Mouse (Mus musculus) inflammation-experienced regulatory T-cells, adult 6 months (primary cell): ENCODE results near the gene Myf5. TPM values are rescaled to one million over a fixed set of nuclear protein-coding genes. Genes with fewer than 3 reads are reported as not detected.

Experiments used
- ATAC-seq: one replicate; pipeline ENCODE4 v1.8.0; 2017
- polyA plus RNA-seq, 3 experiments: library from polyadenylated mRNA; unstranded; fragments of 100-300 nt; shearing (Covaris generic); gene quantifications; one replicate each; pipeline ENCODE4 v1.2.1; 2017

The Myf5 gene
- polyA plus RNA-seq: not detected

DNA sequence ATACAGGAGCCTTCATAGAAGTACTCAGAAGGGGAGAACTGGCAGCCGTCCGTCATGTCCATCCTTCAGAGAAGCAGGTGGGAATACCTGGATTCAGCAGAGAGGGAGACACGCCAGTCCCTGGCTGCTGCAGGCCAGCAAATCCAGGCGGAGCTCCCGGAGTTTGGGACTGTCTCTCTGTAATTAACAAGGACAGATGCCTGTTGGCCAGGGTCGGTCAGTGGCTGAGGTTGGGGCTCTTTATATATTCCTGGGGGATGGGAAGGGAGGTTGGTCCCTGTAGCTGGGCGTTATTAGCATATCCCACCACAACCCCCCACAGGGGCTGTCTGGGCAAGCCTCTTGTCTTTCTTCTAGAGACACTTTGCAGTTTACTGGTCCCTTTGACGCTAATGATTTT is at the start of gene Myf5:
Gene Myf5, minus strand, starts transcription at position 265 of the 400 bp plus-strand sequence.
- ATAC-seq: no peak

DNA sequence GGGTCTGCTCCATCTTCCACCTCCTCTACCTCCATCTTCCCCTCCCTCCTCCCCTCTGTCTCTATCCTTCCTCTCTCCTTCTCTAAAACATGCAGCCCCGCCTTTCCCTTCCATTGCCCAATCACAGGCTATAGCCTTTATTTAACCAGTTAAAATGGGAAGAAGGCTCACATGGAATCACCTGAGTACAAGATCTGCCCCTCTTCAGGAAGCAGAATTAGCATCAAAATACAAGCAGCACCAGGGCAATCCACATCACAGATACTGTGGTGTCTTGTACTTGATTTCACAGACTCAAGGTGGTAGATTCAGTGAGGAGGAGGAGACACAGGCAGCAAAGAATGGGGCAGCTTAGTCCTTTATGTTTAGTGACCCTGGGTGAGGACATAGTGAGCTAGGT is 42.8 kb upstream of the Myf5 start:
- ATAC-seq: no peak

DNA sequence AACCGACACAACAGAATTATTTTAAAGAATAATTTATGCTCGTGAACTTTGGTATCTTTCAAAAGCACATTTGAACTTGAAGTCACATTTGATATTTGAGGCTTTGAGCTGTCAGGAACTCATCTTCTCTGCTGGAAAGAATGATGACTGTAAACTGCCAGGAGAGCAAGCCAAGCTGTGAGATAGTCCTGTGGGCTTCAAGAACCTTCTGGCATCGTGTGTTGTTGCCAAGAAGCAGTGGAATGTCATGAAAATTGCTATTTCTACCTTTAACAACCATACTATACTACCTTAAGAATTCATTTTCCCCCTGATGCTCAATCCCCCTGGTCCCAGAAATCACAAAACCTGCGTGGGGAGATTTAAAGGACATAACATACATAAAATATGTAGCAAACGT is 33.3 kb upstream of the Myf5 start:
- ATAC-seq: no peak

DNA sequence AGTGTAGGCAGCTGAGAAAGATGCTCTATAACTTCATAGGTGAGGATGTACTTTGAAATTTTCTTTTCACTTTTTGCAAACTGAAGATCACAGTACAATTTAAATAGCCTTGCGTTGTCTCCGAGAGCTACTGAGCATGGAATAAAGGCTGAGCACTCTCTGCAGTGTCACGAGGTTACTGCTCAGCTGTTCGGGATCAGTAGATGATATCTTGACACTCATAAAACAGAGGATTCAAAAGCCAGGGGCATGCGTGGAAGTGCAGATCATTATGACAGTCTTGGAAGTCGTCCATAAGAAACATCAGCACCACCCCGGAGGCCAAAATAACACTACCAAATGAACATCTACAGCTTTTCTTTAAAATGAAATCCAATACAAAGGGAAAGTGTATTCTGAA is 30.7 kb upstream of the Myf5 start:
- no peak for ATAC-seq

DNA sequence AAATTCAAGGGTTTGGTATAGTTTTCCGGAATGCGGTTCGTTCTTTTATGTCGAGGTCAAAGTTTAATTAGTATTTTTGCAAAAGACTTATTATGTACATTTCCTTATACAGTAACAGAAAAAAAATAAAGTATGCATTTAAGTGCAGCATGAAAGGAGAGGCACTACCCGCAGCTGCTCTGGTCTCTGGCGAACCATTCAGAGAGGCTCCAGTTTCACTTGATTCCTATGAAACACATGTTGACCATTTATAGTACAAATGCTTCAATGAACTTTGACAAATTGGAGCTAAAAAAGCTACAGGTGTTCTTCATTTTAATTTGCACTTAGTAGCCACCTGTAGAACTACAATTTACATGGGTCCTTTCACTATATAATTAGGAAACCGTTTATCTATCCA is 28.8 kb upstream of the Myf5 start:
- ATAC-seq: no peak

DNA sequence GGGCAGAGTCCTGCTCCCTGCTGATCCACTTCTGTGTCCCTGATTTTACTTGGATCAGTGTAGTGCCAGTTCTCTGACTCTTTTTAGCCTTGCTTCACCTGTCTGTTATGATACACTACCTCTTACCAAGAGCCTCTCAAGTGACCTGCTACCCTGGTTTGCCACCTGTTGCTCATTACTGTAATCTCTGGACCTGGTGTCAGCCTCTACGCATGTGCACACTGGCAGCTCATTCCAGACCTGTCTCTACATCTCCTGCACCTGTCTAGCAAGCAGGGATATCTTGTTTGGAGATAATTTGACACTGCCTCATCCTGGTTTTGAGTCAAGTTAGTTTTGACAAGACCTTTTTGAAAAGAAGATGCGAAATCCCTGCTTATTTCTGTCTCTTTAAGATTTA is 20.5 kb upstream of the Myf5 start:
- ATAC-seq: no peak

DNA sequence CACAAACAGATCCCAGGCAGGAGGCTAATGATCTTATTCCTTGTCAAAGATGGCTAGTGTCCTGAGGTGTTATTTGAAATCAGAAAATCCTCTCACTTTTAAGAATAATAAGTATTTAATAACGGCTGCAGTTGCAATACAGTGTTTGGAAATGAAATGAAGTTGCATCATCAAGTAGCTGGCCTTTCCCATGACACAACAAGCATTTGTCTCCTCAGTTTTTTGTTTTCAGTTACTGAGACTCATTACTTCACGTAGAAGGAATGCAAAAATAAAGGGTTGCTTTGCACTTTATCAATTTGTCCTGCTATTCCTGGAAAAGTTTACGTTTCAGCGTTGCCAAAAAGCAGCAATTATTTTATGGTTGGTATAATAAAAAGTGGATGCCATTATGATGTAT is 17.5 kb upstream of the Myf5 start:
- ATAC-seq: no peak

DNA sequence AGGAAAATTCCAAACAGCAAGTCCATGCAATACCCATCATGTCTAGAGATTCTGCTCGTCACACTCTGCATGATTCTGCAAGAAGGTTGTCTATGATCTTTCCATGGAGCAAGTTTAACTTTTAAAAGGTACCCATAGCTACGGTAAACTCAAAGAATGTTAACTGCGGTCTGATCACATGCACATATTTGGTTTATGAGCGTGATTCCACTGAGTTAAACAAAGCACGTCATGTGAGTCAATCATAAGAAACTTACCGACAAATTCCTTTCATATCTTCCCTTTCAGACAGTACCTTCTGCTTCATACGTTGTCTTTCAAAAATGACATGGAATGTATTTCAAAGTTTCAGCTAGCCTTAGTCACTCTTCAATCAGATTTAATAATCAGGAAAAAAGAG is 16.3 kb upstream of the Myf5 start:
- no peak for ATAC-seq

DNA sequence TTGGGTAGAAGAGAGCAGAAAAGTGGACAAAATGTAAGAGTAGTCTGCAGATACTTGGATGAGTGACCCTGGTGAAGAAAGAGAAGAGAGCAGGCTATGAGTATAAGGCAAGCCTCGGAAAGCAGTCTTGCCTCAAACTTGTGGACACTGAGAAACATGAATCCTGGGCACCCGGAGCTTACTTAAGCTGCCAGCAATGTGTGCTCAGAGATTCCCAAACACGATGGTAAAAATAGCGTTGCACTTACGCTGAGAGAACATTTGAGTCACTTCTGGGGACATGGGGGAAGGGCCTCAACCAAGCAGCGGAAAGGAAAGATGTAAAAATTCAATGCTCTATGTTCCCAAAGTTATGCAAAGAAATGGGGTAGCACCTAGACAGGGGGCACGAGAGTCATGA is 13.7 kb upstream of the Myf5 start:
- ATAC-seq: no peak

DNA sequence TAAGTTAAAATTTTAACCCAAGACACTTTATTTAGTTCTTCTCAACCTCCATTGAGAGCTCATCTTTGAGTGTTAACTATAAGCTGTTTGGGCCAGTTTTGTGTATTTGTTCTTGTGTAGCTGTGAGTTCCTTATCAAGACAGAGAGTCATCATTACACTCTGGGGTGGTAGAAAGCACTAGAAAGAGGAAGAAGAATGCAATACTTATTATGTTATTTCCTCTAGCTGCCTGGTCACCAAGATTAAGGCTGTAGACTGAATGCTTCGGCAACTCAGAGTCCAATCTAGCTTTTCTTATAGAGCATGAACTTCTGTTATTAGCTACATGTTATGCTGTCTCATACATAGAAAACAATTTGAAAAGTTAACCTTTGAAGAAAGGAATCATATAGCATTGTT is 10.5 kb upstream of the Myf5 start:
- ATAC-seq: no peak

DNA sequence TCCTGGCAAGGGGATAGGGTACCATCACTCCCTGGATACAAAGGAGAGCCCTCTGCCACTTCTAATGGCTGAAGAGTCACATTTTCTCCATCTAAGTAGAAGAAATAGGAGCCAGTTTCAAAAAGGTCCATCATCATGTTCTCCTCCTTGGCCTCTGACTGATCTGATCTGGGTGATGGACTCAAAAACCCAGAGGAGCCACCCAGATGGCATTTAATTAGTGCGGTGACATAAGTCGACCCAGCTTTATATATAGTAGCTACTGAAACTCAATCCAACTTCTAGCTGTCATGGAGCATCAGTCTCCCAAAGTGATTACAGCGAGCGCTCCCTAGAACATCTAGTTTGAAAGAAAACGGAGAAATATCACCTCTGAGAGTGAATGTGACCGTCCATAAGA is 8.6 kb upstream of the Myf5 start, which contains the start of gene Myf6:
Gene Myf6, minus strand, starts transcription at position 170 of the 400 bp plus-strand sequence.
- no peak for ATAC-seq

DNA sequence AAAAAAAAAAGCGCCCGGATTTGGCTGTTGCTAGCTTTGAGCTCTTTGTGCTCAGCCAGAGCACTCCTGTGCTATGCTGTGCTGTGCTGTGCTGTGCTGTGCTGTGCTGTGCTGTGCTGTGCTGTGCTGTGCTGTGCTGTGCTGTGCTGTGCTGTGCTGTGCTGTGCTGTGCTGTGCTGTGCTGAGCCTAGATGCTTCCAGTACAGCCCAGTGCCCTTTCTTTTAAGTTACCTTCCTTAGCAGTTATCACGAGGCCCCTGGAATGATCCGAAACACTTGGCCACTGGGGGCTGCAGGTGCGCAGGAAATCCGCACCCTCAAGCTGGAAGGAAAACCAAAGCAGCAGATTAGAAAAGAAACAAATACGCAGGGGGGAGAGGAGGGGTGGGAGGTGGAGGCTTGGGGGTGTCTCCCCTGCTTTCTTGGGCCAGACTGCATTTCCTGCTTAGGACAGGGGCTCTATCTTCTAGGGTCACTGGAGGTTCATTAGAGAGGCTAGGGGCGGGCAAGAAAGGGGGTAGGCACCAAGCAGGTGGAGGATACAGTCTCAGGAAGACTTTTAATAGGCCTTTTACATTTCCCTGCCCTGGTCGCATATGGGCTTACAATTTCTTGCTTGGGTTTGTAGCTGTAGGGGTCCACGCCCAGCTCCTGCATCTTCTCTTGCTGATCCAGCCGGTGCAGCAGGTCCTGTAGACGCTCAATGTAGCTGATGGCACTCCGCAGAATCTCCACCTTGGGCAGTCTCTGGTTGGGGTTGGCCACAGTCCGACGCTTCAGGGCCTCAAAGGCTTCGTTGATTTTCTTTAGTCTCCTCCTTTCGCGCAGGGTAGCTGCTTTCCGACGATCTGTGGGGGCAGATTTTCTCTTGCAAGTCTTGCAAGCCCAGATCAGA is 7.9 kb upstream of the Myf5 start:
- ATAC-seq: no peak

DNA sequence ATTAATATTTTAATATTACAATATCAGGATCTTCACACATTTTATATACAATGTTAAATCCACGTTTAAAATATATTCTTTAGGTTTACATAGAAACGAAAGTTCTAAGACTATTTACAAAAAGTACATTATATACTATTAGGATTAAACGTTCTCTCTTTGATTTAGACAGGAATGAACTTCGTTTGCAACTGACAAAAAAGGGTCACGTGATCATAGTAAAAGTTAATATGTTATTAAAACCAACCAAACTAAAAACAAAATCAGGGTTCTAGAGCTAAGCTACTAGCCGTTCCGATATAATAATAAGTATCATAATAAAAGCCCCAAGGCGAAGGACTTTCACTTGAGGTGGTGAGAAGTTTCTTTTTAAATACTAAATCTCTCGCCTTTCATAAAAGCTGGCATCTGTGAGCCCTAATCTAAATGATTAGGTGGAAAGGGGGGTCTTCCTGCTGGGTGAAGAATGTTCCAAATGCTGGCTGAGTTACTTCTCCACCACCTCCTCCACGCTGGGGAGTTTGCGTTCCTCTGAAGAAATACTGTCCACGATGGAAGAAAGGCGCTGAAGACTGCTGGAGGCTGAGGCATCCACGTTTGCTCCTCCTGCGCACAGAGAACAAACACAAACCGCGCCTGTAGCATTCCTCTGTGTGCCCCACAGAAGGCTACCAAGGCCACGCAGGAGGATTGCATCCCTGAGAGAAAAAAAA is 7.1 kb upstream of the Myf5 start:
- ATAC-seq: no peak

DNA sequence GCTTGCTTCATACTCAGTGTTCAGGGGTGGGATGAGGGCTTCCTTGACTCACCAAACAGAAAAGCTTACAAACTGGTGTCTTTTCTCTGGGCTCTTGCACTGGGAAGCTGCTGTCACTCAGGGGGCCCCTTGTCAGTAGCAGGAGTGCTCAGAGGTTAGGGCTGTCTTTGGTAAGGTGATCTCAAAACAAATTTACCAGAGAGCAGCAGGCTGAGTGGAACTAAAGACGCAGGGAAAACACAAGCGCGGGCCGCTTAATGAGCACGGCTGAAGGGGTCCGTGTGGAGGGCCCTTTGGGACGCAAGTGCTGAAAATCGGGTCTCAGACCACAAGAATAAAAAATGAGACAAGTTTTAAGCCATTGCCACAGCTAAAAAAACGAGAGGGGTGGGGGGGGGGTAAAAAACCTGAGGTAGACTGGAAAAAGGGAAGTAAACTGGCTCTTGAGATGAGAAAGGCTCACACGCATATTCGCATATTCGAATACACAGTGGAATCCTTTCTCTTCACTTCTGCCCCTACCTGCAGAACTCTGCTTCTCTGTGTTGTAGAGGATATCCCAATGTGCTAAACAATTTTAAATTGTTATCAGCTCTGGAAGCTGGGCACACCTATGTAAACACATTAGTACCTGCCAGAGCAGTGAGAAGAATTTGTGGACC is 2.9 kb upstream of the Myf5 start:
- ATAC-seq: no peak

DNA sequence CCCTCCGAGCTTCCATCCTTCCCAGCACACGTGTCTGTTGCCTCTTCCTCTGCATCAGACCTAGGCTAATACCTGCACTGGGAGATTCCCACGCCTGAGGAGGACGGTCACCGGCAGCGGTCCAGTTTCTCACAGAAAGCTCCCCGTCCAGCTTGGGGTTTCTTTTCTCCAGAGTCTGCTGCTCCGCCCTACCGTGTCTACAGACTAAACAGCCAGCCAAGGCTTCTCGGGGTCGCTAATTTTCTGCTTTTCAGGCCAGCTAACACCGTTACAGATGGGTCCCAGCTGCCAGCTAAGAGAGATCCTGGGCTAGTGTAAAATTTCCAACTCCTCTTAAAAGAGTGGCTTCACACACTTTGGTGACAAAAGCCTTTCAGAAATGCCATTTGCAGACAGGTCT is 836 bp upstream of the Myf5 start:
- no peak for ATAC-seq

DNA sequence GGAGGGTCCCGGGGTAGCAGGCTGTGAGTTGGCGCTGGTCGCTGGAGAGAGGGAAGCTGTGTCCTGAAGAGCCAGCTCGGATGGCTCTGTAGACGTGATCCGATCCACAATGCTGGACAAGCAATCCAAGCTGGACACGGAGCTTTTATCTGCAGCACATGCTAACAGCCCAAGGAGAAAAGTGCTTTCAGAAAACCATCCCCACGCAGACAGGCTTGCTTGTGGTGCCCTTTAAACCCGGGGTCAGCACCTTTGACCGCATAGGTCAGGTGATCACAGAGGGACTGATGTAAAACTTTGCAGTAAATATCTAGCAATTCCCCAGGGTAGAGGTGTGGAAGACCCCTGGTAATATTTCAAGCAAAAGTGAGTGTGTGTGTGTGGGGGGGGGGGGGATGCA is 1.9 kb downstream of the Myf5 start:
- no peak for ATAC-seq

DNA sequence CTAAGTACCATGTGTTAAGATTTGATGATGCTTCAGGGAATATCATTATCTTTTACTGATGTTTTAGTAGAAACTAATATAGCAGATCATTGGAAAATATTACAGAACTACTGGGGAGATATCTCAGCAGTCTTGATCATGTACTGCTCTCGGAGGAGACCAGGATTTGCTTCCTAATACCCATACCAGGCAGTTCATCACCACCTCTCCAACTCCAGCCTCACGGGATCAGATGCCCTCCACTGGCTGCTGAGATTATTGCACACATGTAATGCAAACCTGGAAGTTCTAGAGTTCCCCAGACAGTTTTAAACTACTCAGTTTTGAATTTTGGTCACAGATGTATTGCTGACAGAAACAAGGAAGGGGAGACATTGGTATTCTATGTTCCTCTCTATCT is 12.4 kb downstream of the Myf5 start:
- no peak for ATAC-seq

DNA sequence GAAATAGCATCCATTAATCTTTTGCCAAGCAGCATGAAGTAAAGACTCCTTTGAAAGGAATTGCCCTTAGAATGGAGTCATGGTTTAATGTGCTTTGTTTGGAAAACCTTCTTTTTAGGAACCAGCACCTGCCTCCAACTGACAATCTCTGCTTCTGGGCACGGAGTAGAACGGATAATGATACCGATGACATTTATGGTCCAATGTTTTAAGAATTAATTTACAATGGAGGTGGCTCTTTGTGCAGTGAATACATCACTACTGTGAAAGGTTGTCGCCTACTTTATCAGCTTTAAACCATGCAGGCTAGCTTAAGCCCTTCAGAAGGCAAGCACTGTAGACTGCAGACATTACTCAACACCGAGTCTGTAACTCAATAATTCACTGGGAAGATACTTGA is 14.2 kb downstream of the Myf5 start:
- ATAC-seq: no peak

DNA sequence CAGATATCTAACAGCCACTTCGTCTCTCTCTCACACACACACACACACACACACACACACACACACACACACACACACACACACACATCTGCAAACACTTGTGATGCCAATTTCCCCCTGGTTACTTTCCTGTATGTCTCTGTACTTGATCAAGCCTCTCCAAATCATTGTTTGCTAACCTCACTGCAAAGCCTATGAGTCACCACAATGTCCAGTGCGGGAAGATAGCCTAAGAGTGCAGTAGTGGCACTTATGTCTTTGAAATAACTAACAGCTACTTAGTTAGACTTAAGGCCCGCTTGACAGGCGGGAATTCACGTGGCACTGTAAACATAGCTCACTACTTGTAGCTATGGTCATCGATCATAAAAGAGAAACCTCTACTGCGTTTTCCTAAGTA is 18.1 kb downstream of the Myf5 start:
- no peak for ATAC-seq

DNA sequence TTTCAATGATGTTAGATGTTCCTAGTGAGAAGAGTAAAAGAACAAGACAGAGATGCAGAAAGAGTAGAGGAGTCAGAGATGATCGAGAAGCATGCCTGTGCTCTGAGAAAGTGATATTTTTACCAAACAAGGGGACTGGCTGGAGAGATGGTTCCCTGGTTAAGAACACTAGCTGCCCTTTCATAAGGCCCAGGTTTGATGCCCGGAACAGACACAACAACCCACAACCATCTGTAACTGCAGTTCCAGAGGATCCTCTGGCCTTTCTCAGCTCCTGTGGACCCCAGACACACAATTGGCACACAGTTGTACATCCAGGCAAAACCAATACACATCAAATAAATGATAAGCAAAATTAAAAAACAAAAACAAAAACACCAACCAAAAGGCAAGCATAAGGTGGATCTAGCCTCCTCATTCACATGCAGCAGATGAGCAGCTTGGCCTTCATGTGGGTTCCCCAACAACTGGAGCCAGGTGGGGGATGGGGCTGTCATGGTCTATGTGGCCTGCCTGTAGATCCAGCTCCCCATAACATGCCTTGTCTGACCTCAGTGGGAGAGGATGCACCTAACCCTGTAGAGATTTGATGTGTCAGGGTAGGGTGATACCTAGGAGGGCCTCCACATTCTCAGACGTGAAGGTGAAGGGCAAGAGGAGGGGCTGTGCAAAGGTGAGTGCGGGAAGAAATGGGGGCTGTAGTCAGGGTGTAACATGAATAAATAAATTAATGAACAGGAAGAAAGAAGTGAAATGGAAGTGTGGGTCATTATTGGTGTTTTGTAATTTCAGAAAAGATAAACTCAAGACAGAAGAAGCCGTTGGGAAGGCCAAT is 36.2 kb downstream of the Myf5 start:
- no peak for ATAC-seq

DNA sequence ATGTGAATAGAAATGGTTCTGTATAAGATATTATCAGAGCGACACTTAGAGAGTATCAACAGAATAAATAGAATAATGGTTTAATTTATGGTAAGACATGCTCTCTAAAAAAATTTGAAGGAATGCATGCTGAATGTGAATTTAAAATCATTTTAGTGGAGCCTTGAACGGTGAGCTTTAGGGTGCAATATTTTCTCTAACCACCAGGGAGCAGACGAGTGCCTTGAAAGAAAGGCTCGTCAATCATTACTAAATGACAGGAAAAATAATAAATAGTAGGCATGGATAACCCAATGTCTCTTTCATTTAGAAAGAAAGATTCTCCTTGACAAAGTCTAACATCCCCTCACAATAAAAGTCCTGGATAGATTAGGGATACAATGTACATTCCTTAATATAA is 43.2 kb downstream of the Myf5 start:
- no peak for ATAC-seq

DNA sequence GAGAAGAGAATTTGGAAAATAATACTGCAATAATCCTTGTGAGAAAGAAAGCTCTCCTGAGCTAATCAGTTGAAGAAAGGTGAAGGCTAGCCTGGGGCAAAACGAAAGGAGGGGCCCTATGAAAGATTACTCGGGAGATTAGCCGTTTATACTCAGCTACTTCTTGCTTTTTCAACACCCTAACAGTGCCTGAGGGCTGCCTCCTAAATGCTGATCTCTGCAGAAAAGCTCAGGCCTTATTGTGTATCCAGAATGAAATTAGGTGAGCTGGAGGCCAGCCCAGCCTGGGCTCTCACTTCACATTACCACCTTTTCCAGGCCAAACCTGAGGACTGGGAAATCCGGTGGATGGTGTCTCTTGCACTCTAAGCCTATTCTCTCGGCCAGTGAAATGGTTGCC is 49.0 kb downstream of the Myf5 start:
- ATAC-seq: no peak
